11 mouse cellular contexts compared by ENCODE assay signal in genomic region chr7:80556166-80556565, GRCm38 (mm10). TPM values are rescaled to one million over a fixed set of nuclear protein-coding genes. Genes with fewer than 3 reads are reported as not detected.
DNase-seq lines count a peak whose midpoint lies in the region; ATAC-seq lines count a peak whose summit lies in the region.
"Had no signal": no experiment of that assay in that cellular context is flagged by ENCODE, and none has a peak within 500 bp of the region (broad histone marks: within the 10 kb centered on the region; RNA-seq: fewer than 3 reads in every experiment).

No protein-coding gene starts in this region.

- DNase-seq in cerebellum, postnatal 25 days, result peak; percentile 19 to 57
- DNase-seq in cerebellum, postnatal 4 days (ENCODE audit: low spot score in 2 of 2), result no peak
- DNase-seq in ovary, postnatal 36 days (ENCODE audit: low spot score), result peak; percentile 41
- DNase-seq in ovary, postnatal 14 days (ENCODE audit: low spot score), result no peak
- peak; percentile 51 to 62 for DNase-seq in heart, postnatal 10 days
- no peak for DNase-seq in thymus, postnatal 4 days
- no peak for DNase-seq in frontal cortex, postnatal 10 days (ENCODE audit: low spot score in 2 of 2)

- no peaks in the 10 kb centered on the region for H3K27me3 ChIP-seq in neural tube, embryonic 15.5 days (replicated peaks)
- H3K27me3 ChIP-seq: hindbrain, embryonic 15.5 days; liver, embryonic 15.5 days had no signal

- no peak overlapping the region for H3K9ac ChIP-seq in neural tube, embryonic 15.5 days (replicated peaks)
- H3K9ac ChIP-seq: hindbrain, embryonic 15.5 days; liver, embryonic 15.5 days had no signal

- H3K27ac ChIP-seq in neural tube, embryonic 15.5 days (replicated peaks), result no peak overlapping the region
- H3K27ac ChIP-seq: hindbrain, embryonic 15.5 days; liver, embryonic 15.5 days had no signal

- intact Hi-C loops in heart, postnatal 10 days (cut with DNase I), result no loop called here

- H3K9me3 ChIP-seq in neural tube, embryonic 15.5 days (replicated peaks), result no peaks in the 10 kb centered on the region
- H3K9me3 ChIP-seq: hindbrain, embryonic 15.5 days; liver, embryonic 15.5 days had no signal

- no peak for ATAC-seq in neural tube, embryonic 15.5 days (ENCODE audit: low FRiP score)
- ATAC-seq: midbrain, embryonic 16.5 days had no signal

- 84% methylated on average over 3 of the region's 3 CpGs for WGBS in neural tube, embryonic 15.5 days

- H3K36me3 ChIP-seq in neural tube, embryonic 15.5 days, result no peaks in the 10 kb centered on the region
- H3K36me3 ChIP-seq: hindbrain, embryonic 15.5 days; liver, embryonic 15.5 days had no signal

- H3K4me1 ChIP-seq in neural tube, embryonic 15.5 days, result no peaks in the 10 kb centered on the region
- H3K4me1 ChIP-seq: hindbrain, embryonic 15.5 days had no signal

- H3K4me3 ChIP-seq in neural tube, embryonic 15.5 days (replicated peaks), result no peak overlapping the region
- H3K4me3 ChIP-seq: hindbrain, embryonic 15.5 days; liver, embryonic 15.5 days had no signal

- no peak overlapping the region for H3K4me2 ChIP-seq in neural tube, embryonic 15.5 days
- H3K4me2 ChIP-seq: hindbrain, embryonic 15.5 days; liver, embryonic 15.5 days had no signal

RNA-seq across cellular contexts. Expression of gene Blm, which starts 21.2 kb away (rescaled TPM):
- 1 to 10 TPM; 5.6 to 7.5 TPM for total RNA-seq in heart, postnatal 10 days (2021)
- polyA plus RNA-seq in neural tube, embryonic 15.5 days (2015; fragmentation: Nextera tagmentation; extraction: Ambion mirVana), result 7.4 and 11.3 TPM in 2 replicates

Comparison
In these comparisons a context has a peak if more than half of its experiments do, and no peak if none do; other contexts are left out.
1. DNase-seq: peak in cerebellum, postnatal 25 days (2 of 2), ovary, postnatal 36 days (single experiment) and heart, postnatal 10 days (2 of 2); none in cerebellum, postnatal 4 days (0 of 2), ovary, postnatal 14 days (single experiment), thymus, postnatal 4 days (single experiment) and frontal cortex, postnatal 10 days (0 of 2).